Mouse (Mus musculus) myocyte (in vitro differentiated cells): ENCODE data around the gene Ift140. TPM values are rescaled to one million over a fixed set of nuclear protein-coding genes. Genes with fewer than 3 reads are reported as not detected.
A peak's percentile ranks its signal among the peaks of the same experiment; 100 is the strongest.

Source experiments
- H3K27me3 ChIP-seq: one replicate; pipeline ENCODE4 v1.6.1; 2011; ENCODE audit not compliant: control insufficient read depth, insufficient read depth, insufficient read length
- H3K36me3 ChIP-seq: one replicate; pipeline ENCODE4 v1.6.1; 2011; ENCODE audit not compliant: control insufficient read depth, insufficient read depth
- H3K4me2 ChIP-seq: one replicate; pipeline ENCODE4 v1.6.1; 2011; ENCODE audit warnings: low read depth, control low read depth
- H3K4me3 ChIP-seq: one replicate; pipeline ENCODE4 v1.5.1; 2011; ENCODE audit warnings: mild to moderate bottlenecking, control low read depth, moderate library complexity
- H3K79me2 ChIP-seq: one replicate; pipeline ENCODE4 v1.6.1; 2011; ENCODE audit not compliant: control insufficient read depth, insufficient read depth
- H3ac ChIP-seq: one replicate; pipeline ENCODE4 v1.6.1; 2011; ENCODE audit not compliant: control insufficient read depth, insufficient read length
- CEBPB ChIP-seq: IDR thresholded peaks from 2 replicates; pipeline ENCODE4 v1.6.1; 2011; ENCODE audit warnings: mild to moderate bottlenecking, moderate library complexity; ENCODE audit not compliant: poor library complexity, insufficient read depth, severe bottlenecking
- E2F4 ChIP-seq: IDR thresholded peaks from one replicate; pipeline ENCODE4 v1.6.1; 2011; ENCODE audit warnings: mild to moderate bottlenecking, control low read depth, moderate library complexity; ENCODE audit not compliant: insufficient read depth
- MAX ChIP-seq: IDR thresholded peaks from one replicate; pipeline ENCODE4 v1.6.1; 2011; ENCODE audit warnings: low read depth, mild to moderate bottlenecking, control low read depth
- MYOD1 ChIP-seq, 3 experiments: IDR thresholded peaks; one replicate each; pipeline ENCODE4 v1.6.1; 2011; ENCODE audit warnings: control low read depth in 2 of 3, low read depth in 2 of 3, mild to moderate bottlenecking in 2 of 3, moderate library complexity in 1 of 3; ENCODE audit not compliant: insufficient read length in 2 of 3, control insufficient read depth in 1 of 3
- MYOG ChIP-seq, 3 experiments: IDR thresholded peaks; one replicate each; pipeline ENCODE4 v1.6.1; 2011; ENCODE audit warnings: control low read depth in 2 of 3, low read depth in 2 of 3, mild to moderate bottlenecking in 2 of 3; ENCODE audit not compliant: insufficient read length in 2 of 3, control insufficient read depth in 1 of 3, insufficient read depth in 1 of 3
- POLR2A ChIP-seq: IDR thresholded peaks from one replicate; pipeline ENCODE4 v1.6.1; 2011; ENCODE audit warnings: low read depth, mild to moderate bottlenecking, control low read depth, moderate library complexity; ENCODE audit not compliant: insufficient read length
- POLR2AphosphoS2 ChIP-seq: IDR thresholded peaks from one replicate; pipeline ENCODE4 v1.6.1; 2011; ENCODE audit warnings: low read depth, control low read depth; ENCODE audit not compliant: insufficient read length
- REST ChIP-seq: IDR thresholded peaks from one replicate; pipeline ENCODE4 v1.6.1; 2011; ENCODE audit warnings: mild to moderate bottlenecking, control low read depth, moderate library complexity; ENCODE audit not compliant: insufficient read depth, insufficient read length
- SRF ChIP-seq: IDR thresholded peaks from one replicate; pipeline ENCODE4 v1.6.1; 2011; ENCODE audit warnings: low read depth; ENCODE audit not compliant: control insufficient read depth, insufficient read length
- TCF12 ChIP-seq: IDR thresholded peaks from one replicate; pipeline ENCODE4 v1.6.1; 2011; ENCODE audit warnings: mild to moderate bottlenecking, control low read depth; ENCODE audit not compliant: poor library complexity, insufficient read depth, severe bottlenecking
- TCF3 ChIP-seq: IDR thresholded peaks from one replicate; pipeline ENCODE4 v1.6.1; 2011; ENCODE audit warnings: low read depth, control low read depth; ENCODE audit not compliant: insufficient read length
- USF1 ChIP-seq: IDR thresholded peaks from one replicate; pipeline ENCODE4 v1.6.1; 2011; ENCODE audit warnings: low read depth, mild to moderate bottlenecking, control low read depth, moderate library complexity
- polyA plus RNA-seq: library from polyadenylated mRNA; unstranded; fragments of >200 nt; fragmentation: generic; extraction: Trizol; gene quantifications from one replicate; pipeline ENCODE4 v1.2.1, GENCODE M21; 2012; ENCODE audit warnings: missing spikeins

Ift140 gene
- polyA plus RNA-seq, 1 experiment: 8.9 TPM

DNA sequence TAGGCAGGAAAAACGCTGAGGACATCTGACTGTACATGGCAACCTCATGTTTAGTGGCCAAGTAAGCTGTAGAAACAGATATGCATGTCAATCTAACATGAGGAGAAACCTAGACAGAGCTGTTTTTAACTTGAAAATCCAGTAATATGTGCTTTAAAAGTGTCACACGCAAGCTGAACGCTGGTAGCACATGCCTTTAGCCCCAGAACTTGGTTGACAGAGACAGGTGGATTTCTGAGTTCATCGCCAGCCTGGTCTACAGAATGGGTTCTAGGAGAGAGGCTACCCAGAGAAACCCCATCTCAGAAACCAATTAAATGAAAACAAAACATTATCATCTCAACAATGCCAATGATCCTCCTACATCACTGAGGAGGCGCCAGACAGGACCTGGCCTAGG, 95.3 kb downstream of the Ift140 start:
- H3K4me2 ChIP-seq: no peak overlapping the region
- no peak overlapping the region for H3ac ChIP-seq
- no peaks in the 10 kb centered on the region for H3K36me3 ChIP-seq
- TF ChIP-seq USF1 (no peak), SRF (no peak), MYOD1 (IDR thresholded peaks at IDR 0.05; ENCODE audit: control insufficient read depth in 1 of 3, insufficient read length in 2 of 3, low read depth in 2 of 3) (peak in 2 of 3 experiments; percentile 59 to 66), REST (no peak)
- H3K27me3 ChIP-seq: no peaks in the 10 kb centered on the region
- no peak overlapping the region for H3K4me3 ChIP-seq
- peaks cover 7% of the 10 kb centered on the region for H3K79me2 ChIP-seq

DNA sequence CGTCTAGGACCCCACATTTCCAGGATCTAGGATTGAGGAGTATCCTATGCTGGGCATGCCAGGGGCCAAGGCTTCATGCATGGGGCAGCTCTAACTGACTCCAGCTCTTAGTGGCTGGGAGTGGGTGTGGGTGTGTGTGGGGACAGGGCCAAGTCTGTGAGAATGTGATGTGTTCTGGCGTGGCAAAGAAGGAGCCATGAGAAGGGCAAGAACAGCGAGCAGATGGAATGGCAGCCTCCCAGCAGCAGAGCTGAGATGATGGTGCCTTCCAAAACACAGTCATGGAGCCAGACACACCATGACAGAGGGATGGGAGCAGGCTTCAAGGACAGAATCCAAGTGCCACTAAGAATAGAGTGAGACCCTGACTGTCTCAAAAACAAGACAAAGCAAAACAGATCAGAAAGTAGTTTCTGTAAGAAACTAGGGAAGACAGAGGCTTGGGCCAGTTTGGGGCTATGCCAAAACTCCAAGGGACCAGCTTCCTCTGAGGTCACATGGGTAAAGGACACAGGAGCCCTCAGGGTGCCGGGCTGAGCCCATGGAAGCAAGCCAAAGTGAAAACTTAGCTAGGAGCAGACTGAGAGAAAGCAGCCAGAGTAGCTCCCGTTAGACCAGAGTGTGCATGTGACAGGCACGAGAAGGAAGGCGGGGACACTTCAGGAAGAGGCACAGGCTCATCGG, 96.0 kb downstream of the Ift140 start:
- peaks cover 7% of the 10 kb centered on the region for H3K79me2 ChIP-seq
- peak overlapping the region; percentile 2 for H3K4me2 ChIP-seq
- TF ChIP-seq REST (no peak), POLR2AphosphoS2 (no peak), USF1 (no peak), MYOD1 (IDR thresholded peaks at IDR 0.05; ENCODE audit: control insufficient read depth in 1 of 3, insufficient read length in 2 of 3, low read depth in 2 of 3) (no peak), E2F4 (no peak), MYOG (IDR thresholded peaks at IDR 0.05; ENCODE audit: control insufficient read depth in 1 of 3, insufficient read depth in 1 of 3, insufficient read length in 2 of 3, low read depth in 2 of 3) (no peak), TCF12 (no peak)
- H3ac ChIP-seq: no peak overlapping the region
- H3K27me3 ChIP-seq: no peaks in the 10 kb centered on the region
- no peak overlapping the region for H3K4me3 ChIP-seq
- no peaks in the 10 kb centered on the region for H3K36me3 ChIP-seq

DNA sequence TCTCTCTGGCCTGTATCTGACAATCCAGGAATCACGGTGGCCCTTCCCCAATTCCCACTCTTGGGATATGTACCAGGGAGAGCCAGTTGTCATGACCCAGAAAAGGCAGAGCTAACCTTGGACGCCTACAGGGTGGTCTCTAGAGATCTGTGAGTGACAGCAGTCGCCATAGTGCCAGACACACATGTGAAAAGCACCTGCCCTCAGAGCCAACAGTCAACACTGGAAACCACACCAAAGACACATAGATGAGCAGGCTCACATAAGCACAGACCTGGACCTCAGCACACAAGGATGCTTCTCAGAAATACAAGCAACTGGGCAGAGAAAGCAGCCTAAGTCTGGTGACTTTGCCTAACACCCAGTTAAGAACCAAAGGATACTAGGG, 96.5 kb downstream of the Ift140 start:
- H3K27me3 ChIP-seq: no peaks in the 10 kb centered on the region
- H3K4me3 ChIP-seq: no peak overlapping the region
- H3K79me2 ChIP-seq: peaks cover 7% of the 10 kb centered on the region
- H3ac ChIP-seq: no peak overlapping the region
- no peak overlapping the region for H3K4me2 ChIP-seq
- no peak for TF ChIP-seq MYOG (IDR thresholded peaks at IDR 0.05; ENCODE audit: control insufficient read depth in 1 of 3, insufficient read depth in 1 of 3, insufficient read length in 2 of 3, low read depth in 2 of 3)
- no peak for TF ChIP-seq MYOD1 (IDR thresholded peaks at IDR 0.05; ENCODE audit: control insufficient read depth in 1 of 3, insufficient read length in 2 of 3, low read depth in 2 of 3)
- TF ChIP-seq TCF3: no peak
- TF ChIP-seq POLR2AphosphoS2: no peak
- no peak for TF ChIP-seq REST
- TF ChIP-seq SRF: no peak
- TF ChIP-seq E2F4: no peak
- TF ChIP-seq TCF12: no peak
- TF ChIP-seq USF1: no peak
- no peak for TF ChIP-seq MAX
- TF ChIP-seq POLR2A: no peak
- no peak for TF ChIP-seq CEBPB
- H3K36me3 ChIP-seq: no peaks in the 10 kb centered on the region

DNA sequence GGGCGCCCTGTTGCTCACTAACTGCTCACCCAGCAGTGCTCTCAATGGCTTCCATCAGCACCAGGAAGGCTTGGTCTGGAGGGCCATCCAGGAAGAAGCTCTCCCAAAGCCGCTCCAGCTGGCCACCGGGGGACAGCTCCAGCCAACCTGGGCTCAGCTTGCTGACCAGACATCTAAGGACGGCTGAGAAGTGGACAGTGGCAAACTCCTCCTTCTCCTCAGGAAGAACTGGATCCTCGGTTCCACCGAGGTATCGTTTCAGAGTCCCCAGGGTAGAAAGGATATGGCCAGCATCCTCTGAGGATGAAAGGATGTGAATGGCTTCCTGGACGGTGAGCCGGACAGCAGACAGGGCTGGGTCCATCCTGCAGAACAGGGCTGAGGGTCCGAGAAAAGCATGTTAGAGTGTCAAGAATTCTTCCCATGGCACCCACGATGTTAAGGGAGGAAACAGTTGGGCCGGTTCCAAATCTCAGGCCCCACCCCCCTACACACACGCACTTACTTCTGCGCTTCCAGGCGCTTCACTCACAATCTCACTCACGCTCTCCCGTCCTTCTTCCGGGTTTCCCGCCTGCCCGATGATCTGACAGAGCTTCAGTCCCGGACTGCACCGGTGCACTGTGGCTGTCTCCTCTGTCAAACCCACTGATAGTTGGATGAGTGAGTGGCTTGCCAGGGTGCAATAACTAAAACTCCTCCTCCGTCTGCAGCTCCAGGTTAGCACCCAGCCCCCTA, 99.2 kb downstream of the Ift140 start:
- TF ChIP-seq USF1: no peak
- Histone ChIP-seq H3K79me2 (peaks cover 7% of the 10 kb centered on the region), H3K4me3 (peak overlapping the region; percentile 61), H3K36me3 (no peaks in the 10 kb centered on the region), H3K4me2 (peak overlapping the region; percentile 98), H3ac (peak overlapping the region; percentile 20), H3K27me3 (peaks cover 4% of the 10 kb centered on the region)

DNA sequence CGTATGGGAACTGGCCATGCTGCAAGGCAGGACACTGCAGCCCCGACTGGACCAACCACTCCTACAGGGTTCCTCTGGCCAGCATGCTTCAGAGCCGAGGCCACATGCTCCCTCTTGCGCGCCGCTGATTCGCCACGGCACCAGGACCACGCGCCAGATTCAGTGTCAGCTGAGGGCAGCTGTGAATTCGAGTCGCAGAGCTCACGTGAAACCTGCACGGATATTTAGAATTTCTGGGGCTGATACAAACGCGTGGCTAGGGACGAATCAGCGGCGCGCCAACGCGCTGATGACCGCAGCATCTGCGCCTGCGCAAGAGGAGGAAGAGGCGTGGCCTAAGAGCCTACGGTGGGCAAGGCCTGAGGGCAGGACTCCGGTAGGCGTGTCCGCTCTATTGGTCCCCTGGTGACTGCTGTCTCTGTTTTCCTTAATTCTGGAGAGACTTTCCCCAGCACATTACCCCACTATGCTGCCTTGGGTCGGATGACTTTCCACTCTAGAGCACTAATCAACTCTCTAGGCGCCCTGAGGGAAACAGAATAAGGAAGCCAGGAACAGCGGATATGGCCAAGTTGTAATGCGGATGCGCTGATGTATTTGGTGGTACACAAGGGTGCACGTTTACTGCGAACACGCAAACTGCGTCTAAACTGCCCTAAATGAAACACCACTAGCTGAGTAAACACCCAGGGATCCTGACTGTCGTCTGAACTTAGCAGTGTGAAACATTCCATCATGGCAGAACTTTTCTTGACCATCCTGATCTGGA, 100.0 kb downstream of the Ift140 start, which contains the start of gene Telo2:
Gene Telo2, minus strand, starts transcription at position 304 of the 769 bp plus-strand sequence.
- TF ChIP-seq E2F4 (no peak), POLR2A (peak; percentile 82), MYOD1 (IDR thresholded peaks at IDR 0.05; ENCODE audit: control insufficient read depth in 1 of 3, insufficient read length in 2 of 3, low read depth in 2 of 3) (peak in 2 of 3 experiments; percentile 47 to 60), TCF12 (no peak), SRF (no peak), MYOG (IDR thresholded peaks at IDR 0.05; ENCODE audit: control insufficient read depth in 1 of 3, insufficient read depth in 1 of 3, insufficient read length in 2 of 3, low read depth in 2 of 3) (peak; percentile 2 to 64 (median 63)), POLR2AphosphoS2 (peak; percentile 12), REST (no peak), TCF3 (no peak), MAX (peak; percentile 88), CEBPB (no peak), USF1 (peak; percentile 58)
- H3ac ChIP-seq: peak within 1 kb of the TSS; percentile 20
- H3K27me3 ChIP-seq: peaks cover 4% of the 10 kb centered on the region
- peaks cover 7% of the 10 kb centered on the region for H3K79me2 ChIP-seq
- H3K4me3 ChIP-seq: peak within 1 kb of the TSS; percentile 61
- H3K4me2 ChIP-seq: peak within 1 kb of the TSS; percentile 98
- H3K36me3 ChIP-seq: no peaks in the 10 kb centered on the region
